Mouse (Mus musculus): ENCODE measurements around the gene Slc39a11. TPM values are rescaled to one million over a fixed set of nuclear protein-coding genes. Genes with fewer than 3 reads are reported as not detected.
A peak's percentile ranks its signal among the peaks of the same experiment; 100 is the strongest.

The Slc39a11 gene
- polyA plus RNA-seq, 1 experiment from 2014 or later = 26.3 TPM

DNA sequence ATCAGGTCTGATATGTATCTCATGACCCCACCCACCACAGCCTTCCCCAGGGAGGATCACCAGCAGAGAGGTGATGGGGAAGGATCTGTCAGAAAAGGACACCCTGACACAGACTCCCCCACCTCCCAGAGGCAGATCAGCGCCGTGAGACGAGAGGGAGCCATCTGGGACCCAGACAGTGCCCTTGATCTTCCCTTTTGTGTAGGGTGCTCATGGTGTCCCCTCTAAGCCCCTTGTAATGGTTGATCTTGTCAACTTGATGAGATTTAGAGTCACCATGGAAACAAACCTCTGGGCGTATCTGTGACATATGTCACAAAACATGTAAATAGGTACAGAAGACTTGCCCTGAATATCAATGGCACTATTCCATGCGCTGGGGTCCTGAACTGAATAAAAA is 293.9 kb downstream of the Slc39a11 start:
- ATAC-seq (ENCODE audit: insufficient number of reproducible peaks, insufficient read depth, low FRiP score, low TSS enrichment, low read depth) = no peak
- Histone ChIP-seq H3K4me3 (no peak overlapping the region), H3K9me3 (no peaks in the 10 kb centered on the region), H3K36me3 (no peaks in the 10 kb centered on the region), H3K27me3 (no peaks in the 10 kb centered on the region), H3K4me1 (no peaks in the 10 kb centered on the region), H3K27ac (no peak overlapping the region), H3K9ac (no peak overlapping the region), H3K4me2 (no peak overlapping the region)
- WGBS = 82% methylated on average over 5 of the region's 5 CpGs

DNA sequence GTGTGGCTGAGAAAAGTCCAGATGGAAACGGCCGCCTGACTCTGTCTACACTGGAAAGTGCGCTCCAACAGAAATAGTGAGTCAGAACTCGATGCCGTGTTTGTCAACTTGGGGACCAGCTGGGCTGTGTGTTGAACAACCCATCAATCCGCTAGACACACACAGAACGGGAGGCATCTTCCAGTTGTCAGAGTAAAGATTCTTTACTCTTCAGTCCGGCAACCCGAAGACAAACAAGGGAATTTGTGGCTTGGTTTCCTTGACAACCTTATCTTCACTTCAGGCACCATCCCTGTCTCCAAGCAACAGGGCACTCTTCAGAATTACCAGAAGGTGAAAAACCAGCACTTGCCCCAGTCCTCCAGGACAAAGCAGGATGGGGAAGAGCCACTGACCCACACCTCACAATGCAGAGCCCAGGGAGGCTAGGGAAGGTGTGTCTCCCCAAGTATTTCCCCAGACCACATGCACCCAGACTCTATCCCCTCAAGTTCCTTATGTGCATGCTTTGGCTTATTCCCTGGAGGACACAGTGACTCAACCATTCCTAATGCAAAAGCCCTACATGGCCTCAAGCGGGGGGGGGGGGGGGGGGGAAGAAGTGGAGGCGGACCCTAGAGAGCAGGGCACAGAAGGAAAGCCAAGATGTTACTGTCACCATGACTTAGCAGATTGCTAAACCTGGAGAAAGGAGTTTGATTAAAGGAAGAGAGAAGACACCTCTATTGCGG is 297.6 kb downstream of the Slc39a11 start:
- ATAC-seq (ENCODE audit: insufficient number of reproducible peaks, insufficient read depth, low FRiP score, low TSS enrichment, low read depth) = no peak
- no peak overlapping the region for H3K27ac ChIP-seq
- 72% methylated on average over 12 of the region's 12 CpGs for WGBS
- H3K36me3 ChIP-seq = peaks cover 7% of the 10 kb centered on the region; the same call in 1 of the 2 replicates
- peaks cover 11% of the 10 kb centered on the region for H3K9me3 ChIP-seq
- H3K27me3 ChIP-seq = no peaks in the 10 kb centered on the region
- no peak overlapping the region for H3K4me2 ChIP-seq
- no peak overlapping the region for H3K9ac ChIP-seq
- H3K4me3 ChIP-seq = no peak overlapping the region
- H3K4me1 ChIP-seq = peaks cover 5% of the 10 kb centered on the region

DNA sequence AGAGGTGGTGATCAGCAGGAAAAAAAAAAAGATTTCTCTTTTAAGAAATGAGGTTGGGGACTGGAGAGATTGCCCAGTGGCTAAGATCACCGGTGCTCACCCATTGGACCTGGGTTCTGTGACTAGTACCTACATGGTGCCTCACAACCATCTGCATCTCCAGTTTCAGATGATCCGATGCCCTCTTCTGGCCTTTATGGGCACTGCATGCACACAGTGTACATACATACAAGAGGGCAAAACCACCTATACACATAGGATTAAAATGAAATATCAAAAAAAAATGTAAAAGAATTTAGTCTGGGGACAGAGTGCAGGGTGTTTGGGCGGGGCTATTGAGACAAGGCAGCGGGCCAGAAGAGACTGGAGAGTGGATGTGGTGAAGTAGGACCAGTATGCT is 299.3 kb downstream of the Slc39a11 start:
- Histone ChIP-seq H3K4me2 (no peak overlapping the region), H3K9me3 (peaks cover 11% of the 10 kb centered on the region), H3K9ac (no peak overlapping the region), H3K4me3 (no peak overlapping the region), H3K27me3 (no peaks in the 10 kb centered on the region), H3K4me1 (peaks cover 20% of the 10 kb centered on the region), H3K27ac (no peak overlapping the region), H3K36me3 (peaks cover 7% of the 10 kb centered on the region; the same call in 1 of the 2 replicates)
- WGBS = 88% methylated on average over 4 of the region's 4 CpGs
- no peak for ATAC-seq (ENCODE audit: insufficient number of reproducible peaks, insufficient read depth, low FRiP score, low TSS enrichment, low read depth)

DNA sequence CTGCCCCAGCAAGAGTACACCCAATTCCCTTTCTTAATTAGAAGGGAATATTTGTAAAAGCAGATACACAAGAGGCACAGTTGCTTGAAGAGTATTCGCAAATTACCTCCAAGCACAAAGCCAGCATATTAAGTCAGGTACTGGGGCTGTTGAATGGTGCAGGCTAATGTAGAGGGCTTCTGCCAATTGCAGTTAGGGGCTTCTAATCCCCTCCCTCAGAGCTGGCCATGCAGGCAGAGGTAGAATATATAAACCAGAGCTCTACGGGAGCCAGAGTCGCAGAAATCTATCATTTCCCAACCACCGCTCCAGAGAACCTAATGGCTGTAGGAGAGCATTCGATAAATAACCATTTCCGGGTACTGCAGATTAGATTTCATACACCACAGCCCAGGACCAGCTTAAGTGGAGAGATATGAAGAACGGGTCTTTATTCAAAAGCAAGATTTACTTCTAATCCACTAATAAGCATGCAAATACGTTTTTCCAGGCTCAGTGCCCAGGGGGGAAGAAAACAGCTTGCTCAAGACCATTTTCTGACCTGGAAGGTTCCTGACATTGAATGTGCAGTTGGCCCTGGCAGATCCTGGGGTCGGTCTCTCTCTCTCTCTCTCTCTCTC is 302.9 kb downstream of the Slc39a11 start:
- Histone ChIP-seq H3K4me1 (peaks cover 29% of the 10 kb centered on the region), H3K4me3 (no peak overlapping the region), H3K36me3 (peaks cover 7% of the 10 kb centered on the region; the same call in 1 of the 2 replicates), H3K9ac (no peak overlapping the region), H3K27ac (peak overlapping the region; percentile 28; the same call in 1 of the 2 replicates), H3K4me2 (no peak overlapping the region), H3K9me3 (peaks cover 11% of the 10 kb centered on the region), H3K27me3 (no peaks in the 10 kb centered on the region)
- 41% methylated on average over 9 of the region's 9 CpGs for WGBS
- ATAC-seq (ENCODE audit: insufficient number of reproducible peaks, insufficient read depth, low FRiP score, low TSS enrichment, low read depth) = no peak

DNA sequence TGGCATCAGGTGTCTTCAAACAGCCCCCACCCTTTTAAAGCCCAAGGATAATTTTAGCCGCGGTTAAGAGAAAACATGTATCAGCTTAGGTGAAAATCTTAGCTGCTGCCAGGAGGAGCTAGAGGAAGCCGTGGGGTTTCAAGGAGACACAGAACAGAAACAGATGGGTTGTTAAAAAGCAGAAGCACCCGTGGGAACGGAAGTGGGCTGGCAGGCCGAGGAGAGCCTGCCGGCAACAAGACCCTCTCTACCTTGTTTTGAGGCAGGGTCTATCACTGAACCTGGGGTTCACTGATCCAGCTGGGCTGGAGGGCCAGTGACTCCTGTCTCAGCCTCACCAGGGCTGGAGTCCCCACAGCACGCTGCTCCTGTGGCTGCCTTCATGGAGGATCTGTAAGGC is 310.1 kb downstream of the Slc39a11 start:
- no peak for ATAC-seq (ENCODE audit: insufficient number of reproducible peaks, insufficient read depth, low FRiP score, low TSS enrichment, low read depth)
- H3K27me3 ChIP-seq = no peaks in the 10 kb centered on the region
- H3K4me2 ChIP-seq = no peak overlapping the region
- H3K9me3 ChIP-seq = no peaks in the 10 kb centered on the region
- 59% methylated on average over 8 of the region's 8 CpGs for WGBS
- H3K4me3 ChIP-seq = no peak overlapping the region
- H3K9ac ChIP-seq = no peak overlapping the region
- H3K36me3 ChIP-seq = no peaks in the 10 kb centered on the region
- H3K27ac ChIP-seq = no peak overlapping the region
- peaks cover 7% of the 10 kb centered on the region for H3K4me1 ChIP-seq

DNA sequence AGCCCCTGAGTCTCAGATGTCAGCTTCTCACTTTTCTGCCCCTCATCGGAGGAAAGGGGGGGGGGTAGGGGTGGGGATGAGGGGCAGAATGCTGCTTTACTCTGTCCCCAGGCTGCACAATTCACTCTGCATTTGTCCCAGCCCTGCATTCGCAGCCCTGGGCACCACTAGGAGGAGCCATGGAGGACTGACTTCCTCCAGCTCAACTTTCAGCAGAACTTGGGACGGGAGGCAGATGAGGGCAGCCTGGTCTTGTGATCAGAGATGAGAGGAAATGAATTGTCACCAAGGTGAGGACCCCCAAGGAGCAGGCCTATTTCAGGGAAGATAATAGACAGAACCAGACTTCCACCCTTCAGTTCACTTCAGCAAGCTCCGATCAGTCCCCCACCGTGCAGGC is 311.3 kb downstream of the Slc39a11 start:
- ATAC-seq (ENCODE audit: insufficient number of reproducible peaks, insufficient read depth, low FRiP score, low TSS enrichment, low read depth) = no peak
- Histone ChIP-seq H3K4me3 (no peak overlapping the region), H3K27ac (no peak overlapping the region), H3K27me3 (no peaks in the 10 kb centered on the region), H3K4me1 (peaks cover 15% of the 10 kb centered on the region), H3K9ac (no peak overlapping the region), H3K36me3 (no peaks in the 10 kb centered on the region), H3K9me3 (no peaks in the 10 kb centered on the region), H3K4me2 (no peak overlapping the region)
- WGBS = 45% methylated on average over 5 of the region's 5 CpGs

DNA sequence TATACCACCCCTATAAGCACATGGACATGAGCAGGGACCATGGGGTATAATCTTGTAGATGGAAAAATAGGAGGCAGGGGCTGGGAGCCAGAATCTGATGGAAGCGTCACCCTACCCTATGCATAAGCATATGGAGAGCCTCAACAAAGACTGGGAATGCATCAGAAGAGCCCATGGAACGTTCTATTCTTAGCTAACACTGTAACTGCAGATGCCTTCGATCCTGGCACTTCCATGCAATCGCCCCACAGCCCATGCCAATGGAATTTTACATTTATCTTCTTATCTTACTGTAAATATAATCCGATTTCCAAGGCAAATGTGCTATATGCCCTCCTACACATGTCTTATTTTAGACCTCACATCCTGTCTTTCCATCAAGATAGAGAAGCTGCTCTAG is 314.2 kb downstream of the Slc39a11 start:
- Histone ChIP-seq H3K36me3 (no peaks in the 10 kb centered on the region), H3K27ac (no peak overlapping the region), H3K4me2 (no peak overlapping the region), H3K4me1 (peaks cover 18% of the 10 kb centered on the region), H3K4me3 (no peak overlapping the region), H3K9me3 (no peaks in the 10 kb centered on the region), H3K27me3 (no peaks in the 10 kb centered on the region), H3K9ac (no peak overlapping the region)
- ATAC-seq (ENCODE audit: insufficient number of reproducible peaks, insufficient read depth, low FRiP score, low TSS enrichment, low read depth) = no peak
- WGBS = 87% methylated on average over 5 of the region's 5 CpGs

GRCm38 (mm10) chr11:113334444-113334881 is 315.4 kb downstream of the Slc39a11 start:
- no peak overlapping the region for H3K4me2 ChIP-seq
- no peak overlapping the region for H3K9ac ChIP-seq
- H3K27me3 ChIP-seq = no peaks in the 10 kb centered on the region
- no peaks in the 10 kb centered on the region for H3K9me3 ChIP-seq
- H3K36me3 ChIP-seq = no peaks in the 10 kb centered on the region
- WGBS = 55% methylated on average over 5 of the region's 5 CpGs
- peaks cover 18% of the 10 kb centered on the region for H3K4me1 ChIP-seq
- H3K4me3 ChIP-seq = no peak overlapping the region
- ATAC-seq (ENCODE audit: insufficient number of reproducible peaks, insufficient read depth, low FRiP score, low TSS enrichment, low read depth) = no peak
- no peak overlapping the region for H3K27ac ChIP-seq

DNA sequence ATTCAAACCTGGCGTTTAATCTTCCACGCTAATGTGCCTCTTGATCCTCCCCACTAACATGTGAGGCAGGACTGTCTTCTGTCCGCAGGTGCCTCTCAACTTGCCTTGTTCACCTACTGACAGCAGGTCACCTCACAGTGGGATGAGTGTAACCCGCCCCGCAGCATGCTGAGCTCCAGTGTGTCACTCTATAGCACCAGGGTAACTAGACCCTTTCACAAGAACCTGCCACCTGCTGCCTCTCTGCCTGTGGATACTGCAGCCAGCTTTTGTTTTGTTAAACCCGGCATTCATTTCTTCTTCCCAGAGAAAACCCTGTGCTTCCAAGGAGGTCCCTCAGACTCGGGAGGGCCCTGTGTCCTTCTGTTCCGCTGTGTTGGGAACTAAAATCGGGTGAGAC is 316.3 kb downstream of the Slc39a11 start:
- Histone ChIP-seq H3K27ac (no peak overlapping the region), H3K4me3 (no peak overlapping the region), H3K27me3 (no peaks in the 10 kb centered on the region), H3K36me3 (no peaks in the 10 kb centered on the region), H3K4me1 (peaks cover 18% of the 10 kb centered on the region), H3K4me2 (no peak overlapping the region), H3K9me3 (no peaks in the 10 kb centered on the region), H3K9ac (no peak overlapping the region)
- no peak for ATAC-seq (ENCODE audit: insufficient number of reproducible peaks, insufficient read depth, low FRiP score, low TSS enrichment, low read depth)
- 48% methylated on average over 9 of the region's 9 CpGs for WGBS

- Histone ChIP-seq H3K27me3 (no peaks in the 10 kb centered on the region), H3K4me1 (peaks cover 23% of the 10 kb centered on the region), H3K4me3 (no peak overlapping the region), H3K27ac (no peak overlapping the region), H3K9me3 (no peaks in the 10 kb centered on the region), H3K9ac (no peak overlapping the region), H3K4me2 (no peak overlapping the region), H3K36me3 (no peaks in the 10 kb centered on the region)
- no peak for ATAC-seq (ENCODE audit: insufficient number of reproducible peaks, insufficient read depth, low FRiP score, low TSS enrichment, low read depth)
- 87% methylated on average over 13 of the region's 13 CpGs for WGBS
These were observed 319.8 kb downstream of the Slc39a11 start for GRCm38 (mm10) chr11:113330061-113330591.

- H3K9me3 ChIP-seq = no peaks in the 10 kb centered on the region
- H3K4me3 ChIP-seq = no peak overlapping the region
- H3K4me2 ChIP-seq = no peak overlapping the region
- H3K4me1 ChIP-seq = peaks cover 9% of the 10 kb centered on the region
- H3K27ac ChIP-seq = peak overlapping the region; percentile 22; the same call in 1 of the 2 replicates
- no peak overlapping the region for H3K9ac ChIP-seq
- 70% methylated on average over 3 of the region's 3 CpGs for WGBS
- no peak for ATAC-seq (ENCODE audit: insufficient number of reproducible peaks, insufficient read depth, low FRiP score, low TSS enrichment, low read depth)
- H3K36me3 ChIP-seq = no peaks in the 10 kb centered on the region
- H3K27me3 ChIP-seq = no peaks in the 10 kb centered on the region
These were observed 322.3 kb downstream of the Slc39a11 start for GRCm38 (mm10) chr11:113327499-113328062.

Measured in embryonic facial prominence, embryonic 13.5 days (tissue).